ENCODE assay signal across 8 mouse cellular contexts in the genomic region with DNA sequence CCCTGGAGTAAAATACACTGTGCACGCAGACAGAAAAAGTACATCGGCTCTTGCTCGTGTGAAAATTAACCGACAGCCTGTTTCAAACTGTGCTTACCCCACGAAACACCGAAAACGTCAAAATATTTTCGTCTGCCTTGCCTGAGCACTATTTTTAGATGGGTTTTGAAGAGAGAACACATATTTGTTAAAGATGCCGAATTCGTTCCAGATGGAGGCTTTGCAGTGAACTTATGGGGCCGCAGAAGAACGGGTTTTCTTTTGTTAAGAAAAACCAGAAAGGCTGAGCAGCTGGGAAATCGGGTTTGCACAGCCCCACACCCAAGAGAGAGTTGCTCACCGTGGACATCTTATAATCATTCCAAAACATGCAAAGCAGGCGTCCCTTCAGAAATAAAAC.
DNase-seq lines count a peak whose midpoint lies in the region; ATAC-seq and TF ChIP-seq lines count a peak whose summit lies in the region.

No protein-coding gene starts in this region.

- H3K36me3 ChIP-seq in hindbrain, embryonic 10.5 days: no peaks in the 10 kb centered on the region
- no peaks in the 10 kb centered on the region for H3K36me3 ChIP-seq in hindbrain, embryonic 11.5 days (ENCODE audit: control insufficient read depth, insufficient read depth, low read length)
- no peaks in the 10 kb centered on the region for H3K36me3 ChIP-seq in liver, postnatal 0 days (replicated peaks; ENCODE audit: insufficient read depth, low read length)

- WGBS in hindbrain, embryonic 10.5 days: 79% methylated on average over 15 of the region's 15 CpGs
- WGBS in hindbrain, embryonic 11.5 days: 70% methylated on average over 15 of the region's 15 CpGs
- 73% methylated on average over 15 of the region's 15 CpGs for WGBS in liver, postnatal 0 days (ENCODE audit: insufficient replicate concordance)

- no peak for ATAC-seq in hindbrain, embryonic 11.5 days (ENCODE audit: low FRiP score)
- ATAC-seq in liver, postnatal 0 days: no peak

- H3K27ac ChIP-seq in hindbrain, embryonic 10.5 days: 0 out of 2 replicates have a peak overlapping the region, but pooled peaks have one; percentile 37
- H3K27ac ChIP-seq in hindbrain, embryonic 11.5 days (ENCODE audit: low read depth, low read length): no peak overlapping the region
- no peak overlapping the region for H3K27ac ChIP-seq in liver, postnatal 0 days (ENCODE audit: low read depth)

- DNase-seq in hindbrain, embryonic 10.5 days (ENCODE audit: low spot score): no peak
- no peak for DNase-seq in hindbrain, embryonic 11.5 days (ENCODE audit: low spot score)
- DNase-seq in brain, adult 2 months (ENCODE audit: low read depth, low spot score): peak; percentile 72
- DNase-seq in frontal cortex, postnatal 14 days (ENCODE audit: low spot score in 2 of 2): peak; percentile 8 to 10
- peak; percentile 9 to 13 for DNase-seq in layer of hippocampus, postnatal 36 days
- no peak for DNase-seq in liver, postnatal 0 days
- DNase-seq in retina, embryonic 14.5 days (ENCODE audit: low spot score): no peak
- no peak for DNase-seq in cerebellum, postnatal 4 days (ENCODE audit: low spot score in 2 of 2)

- H3K4me1 ChIP-seq in hindbrain, embryonic 10.5 days (replicated peaks): peaks cover 6% of the 10 kb centered on the region; the same call in 1 of the 2 replicates
- no peaks in the 10 kb centered on the region for H3K4me1 ChIP-seq in hindbrain, embryonic 11.5 days (replicated peaks; ENCODE audit: control insufficient read depth, insufficient read depth, low read length)
- no peaks in the 10 kb centered on the region for H3K4me1 ChIP-seq in liver, postnatal 0 days (ENCODE audit: insufficient read depth)

- H3K9ac ChIP-seq in hindbrain, embryonic 11.5 days (ENCODE audit: low read depth, low read length): no peak overlapping the region
- H3K9ac ChIP-seq in liver, postnatal 0 days (replicated peaks): no peak overlapping the region

- H3K27me3 ChIP-seq in hindbrain, embryonic 10.5 days (ENCODE audit: insufficient read depth, poor library complexity, severe bottlenecking): no peaks in the 10 kb centered on the region
- no peaks in the 10 kb centered on the region for H3K27me3 ChIP-seq in hindbrain, embryonic 11.5 days (ENCODE audit: control insufficient read depth, insufficient read depth, low read length)
- H3K27me3 ChIP-seq in liver, postnatal 0 days (ENCODE audit: insufficient read depth, low read length): no peaks in the 10 kb centered on the region

- H3K9me3 ChIP-seq in hindbrain, embryonic 10.5 days: 0 out of 2 replicates have a peak, but pooled peaks cover 2% of the 10 kb centered on the region
- H3K9me3 ChIP-seq in hindbrain, embryonic 11.5 days (ENCODE audit: control insufficient read depth, low read length): no peaks in the 10 kb centered on the region
- H3K9me3 ChIP-seq in liver, postnatal 0 days (ENCODE audit: low read length): no peaks in the 10 kb centered on the region

- TF ChIP-seq CTCF in liver, postnatal 0 days (IDR thresholded peaks at IDR 0.05; ENCODE audit: low read depth): no peak

- no peak for TF ChIP-seq EP300 in liver, postnatal 0 days (IDR thresholded peaks at IDR 0.05; ENCODE audit: low read depth)

- H3K4me3 ChIP-seq in hindbrain, embryonic 10.5 days: no peak overlapping the region
- H3K4me3 ChIP-seq in hindbrain, embryonic 11.5 days (ENCODE audit: low read depth, low read length): no peak overlapping the region
- H3K4me3 ChIP-seq in liver, postnatal 0 days (ENCODE audit: low read depth, low read length): no peak overlapping the region

- no peak overlapping the region for H3K4me2 ChIP-seq in hindbrain, embryonic 11.5 days (replicated peaks; ENCODE audit: low read depth, low read length)
- no peak overlapping the region for H3K4me2 ChIP-seq in liver, postnatal 0 days (ENCODE audit: low read depth, low read length)

Comparison
In these comparisons a context has a peak if more than half of its experiments do, and no peak if none do; other contexts are left out.
1. DNase-seq: peak in brain, adult 2 months (single experiment), frontal cortex, postnatal 14 days (2 of 2) and layer of hippocampus, postnatal 36 days (2 of 2); none in hindbrain, embryonic 10.5 days (single experiment), hindbrain, embryonic 11.5 days (single experiment), liver, postnatal 0 days (single experiment), retina, embryonic 14.5 days (single experiment) and cerebellum, postnatal 4 days (0 of 2).